Comparison of ENCODE assay signal across 26 mouse cellular contexts in genomic region chr14:31555021-31555420, GRCm38 (mm10). TPM values are rescaled to one million over a fixed set of nuclear protein-coding genes. Genes with fewer than 3 reads are reported as not detected.
DNase-seq lines count a peak whose midpoint lies in the region; ATAC-seq and TF ChIP-seq lines count a peak whose summit lies in the region.
"Had no signal": no experiment of that assay in that cellular context is flagged by ENCODE, and none has a peak within 500 bp of the region (broad histone marks: within the 10 kb centered on the region; RNA-seq: fewer than 3 reads in every experiment).

No protein-coding gene starts in this region.

- no peaks in the 10 kb centered on the region for H3K9me3 ChIP-seq in E14TG2a.4 (ENCODE audit: low read length)
- H3K9me3 ChIP-seq in hindbrain, embryonic 12.5 days (replicated peaks) = no peaks in the 10 kb centered on the region
- H3K9me3 ChIP-seq in forebrain, embryonic 12.5 days = no peaks in the 10 kb centered on the region
- H3K9me3 ChIP-seq: embryonic facial prominence, embryonic 15.5 days; forebrain, embryonic 15.5 days; heart, embryonic 10.5 days; limb, embryonic 12.5 days; neural tube, embryonic 15.5 days had no signal

- H3K4me1 ChIP-seq in E14TG2a.4 (replicated peaks; ENCODE audit: low read depth, low read length) = peaks cover 14% of the 10 kb centered on the region; the same call in 1 of the 2 replicates
- H3K4me1 ChIP-seq in hindbrain, embryonic 12.5 days = no peaks in the 10 kb centered on the region
- no peaks in the 10 kb centered on the region for H3K4me1 ChIP-seq in forebrain, embryonic 12.5 days
- H3K4me1 ChIP-seq: forebrain, embryonic 15.5 days; neural tube, embryonic 15.5 days had no signal

- H3K4me2 ChIP-seq in hindbrain, embryonic 12.5 days (replicated peaks) = no peak overlapping the region
- H3K4me2 ChIP-seq in forebrain, embryonic 12.5 days = no peak overlapping the region
- H3K4me2 ChIP-seq: embryonic facial prominence, embryonic 15.5 days; forebrain, embryonic 15.5 days; limb, embryonic 12.5 days; liver, embryonic 11.5 days; midbrain, embryonic 11.5 days; neural tube, embryonic 15.5 days had no signal

- no peak for ATAC-seq in hindbrain, embryonic 12.5 days (ENCODE audit: low FRiP score)
- ATAC-seq in forebrain, embryonic 12.5 days (ENCODE audit: low FRiP score) = no peak
- ATAC-seq: forebrain, embryonic 15.5 days; hindbrain, embryonic 16.5 days; Patski had no signal

- no peak overlapping the region for H3K4me3 ChIP-seq in E14TG2a.4 (replicated peaks; ENCODE audit: low read length)
- no peak overlapping the region for H3K4me3 ChIP-seq in hindbrain, embryonic 12.5 days
- no peak overlapping the region for H3K4me3 ChIP-seq in forebrain, embryonic 12.5 days (replicated peaks)
- H3K4me3 ChIP-seq: embryonic facial prominence, embryonic 15.5 days; forebrain, embryonic 15.5 days; heart, embryonic 10.5 days; limb, embryonic 12.5 days; neural tube, embryonic 15.5 days had no signal

- H3K27ac ChIP-seq in hindbrain, embryonic 12.5 days = no peak overlapping the region
- H3K27ac ChIP-seq in forebrain, embryonic 12.5 days = no peak overlapping the region
- H3K27ac ChIP-seq: embryonic facial prominence, embryonic 15.5 days; forebrain, embryonic 15.5 days; kidney, postnatal 0 days; limb, embryonic 12.5 days; neural tube, embryonic 15.5 days had no signal

- H3K36me3 ChIP-seq in E14TG2a.4 (ENCODE audit: insufficient read depth, low read length) = no peaks in the 10 kb centered on the region
- no peaks in the 10 kb centered on the region for H3K36me3 ChIP-seq in hindbrain, embryonic 12.5 days
- no peaks in the 10 kb centered on the region for H3K36me3 ChIP-seq in forebrain, embryonic 12.5 days (replicated peaks)
- H3K36me3 ChIP-seq: embryonic facial prominence, embryonic 15.5 days; forebrain, embryonic 15.5 days; limb, embryonic 12.5 days; neural tube, embryonic 15.5 days had no signal

- H3K9ac ChIP-seq in hindbrain, embryonic 12.5 days = no peak overlapping the region
- H3K9ac ChIP-seq in forebrain, embryonic 12.5 days = no peak overlapping the region
- H3K9ac ChIP-seq: embryonic facial prominence, embryonic 15.5 days; forebrain, embryonic 15.5 days; limb, embryonic 12.5 days; neural tube, embryonic 15.5 days had no signal

- peak; percentile 16 for DNase-seq in A20 (ENCODE audit: low read depth, low spot score)
- DNase-seq in induced T-regulatory cell, adult 2 months (ENCODE audit: low read depth) = peak; percentile 66
- DNase-seq in thymus, postnatal 14 days = peak; percentile 78
- DNase-seq in kidney, postnatal 36 days = no peak
- DNase-seq: adrenal gland, postnatal 14 days; cerebellum, adult 9-10 months; gastrocnemius, postnatal 10 days; kidney, adult 2 months; layer of hippocampus, postnatal 36 days; lung, adult 2 months; lung, postnatal 14 days; right cerebral cortex, adult 18-20 months had no signal

- peaks cover 10% of the 10 kb centered on the region; the same call in 1 of the 2 replicates for H3K27me3 ChIP-seq in E14TG2a.4 (ENCODE audit: insufficient read depth, low read length)
- no peaks in the 10 kb centered on the region for H3K27me3 ChIP-seq in hindbrain, embryonic 12.5 days
- no peaks in the 10 kb centered on the region for H3K27me3 ChIP-seq in forebrain, embryonic 12.5 days
- H3K27me3 ChIP-seq: embryonic facial prominence, embryonic 15.5 days; forebrain, embryonic 15.5 days; limb, embryonic 12.5 days; neural tube, embryonic 15.5 days had no signal

- 92% methylated on average over 7 of the region's 7 CpGs for WGBS in hindbrain, embryonic 12.5 days
- 86% methylated on average over 7 of the region's 7 CpGs for WGBS in forebrain, embryonic 12.5 days

- TF ChIP-seq CTCF in E14TG2a.4 (conservative IDR thresholded peaks at IDR 0.05; ENCODE audit: low read length) = peak; percentile 12; the same call in 1 of the 2 replicates

RNA-seq across cellular contexts. Expression of gene Colq, which starts 36.1 kb away (rescaled TPM):
- 0.18 and 0.65 TPM in 2 replicates for polyA plus RNA-seq in hindbrain, embryonic 12.5 days (2016; fragmentation: Nextera tagmentation; extraction: Ambion mirVana)
- 0.06 and 0.15 TPM in 2 replicates for polyA plus RNA-seq in forebrain, embryonic 12.5 days (2016; fragmentation: Nextera tagmentation; extraction: Ambion mirVana)
- polyA plus RNA-seq: C2C12; forebrain, embryonic 15.5 days; Patski had no signal

Comparison
In these comparisons a context has a peak if more than half of its experiments do, and no peak if none do; other contexts are left out.
1. DNase-seq: peak in A20 (single experiment), induced T-regulatory cell, adult 2 months (single experiment) and thymus, postnatal 14 days (single experiment); none in kidney, postnatal 36 days (0 of 2).